Mouse (Mus musculus): ENCODE results near the gene Exoc3l.

DNA sequence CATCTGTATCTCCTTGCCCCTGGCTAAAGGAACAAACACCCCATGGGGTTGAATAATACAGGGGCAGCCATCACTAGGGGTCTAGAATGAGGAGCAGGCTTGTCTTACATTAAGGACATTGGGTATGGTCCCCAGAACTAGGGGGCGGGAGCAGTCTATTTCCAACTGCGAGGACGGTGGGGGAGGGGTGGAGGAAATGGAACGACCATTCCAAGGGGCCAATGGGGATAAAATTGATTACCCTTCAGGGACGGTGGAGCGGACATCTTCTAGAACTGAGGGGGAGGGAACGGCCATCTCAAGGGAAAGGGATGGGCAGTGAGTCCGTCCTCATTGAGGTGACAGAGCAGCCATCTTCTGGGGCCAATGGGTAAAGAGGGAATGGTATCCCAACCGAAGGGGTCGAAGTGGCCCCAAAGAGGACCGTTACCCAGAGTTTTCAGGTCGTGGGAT lies 29.8 kb upstream of the Exoc3l start:
- TF ChIP-seq CTCF (conservative IDR thresholded peaks at IDR 0.05 in 1 of 2, IDR thresholded peaks at IDR 0.05 in 1 of 2; ENCODE audit: low read depth in 2 of 2, low read length in 2 of 2): no peak
- no peak for TF ChIP-seq JUN (IDR thresholded peaks at IDR 0.05; ENCODE audit: insufficient read depth, low read depth, low read length)
- no peak for TF ChIP-seq CHD1 (IDR thresholded peaks at IDR 0.05; ENCODE audit: low read depth, low read length)
- TF ChIP-seq NELFE (IDR thresholded peaks at IDR 0.05; ENCODE audit: low read depth, low read length): no peak
- no peak for TF ChIP-seq POLR2A (IDR thresholded peaks at IDR 0.05; ENCODE audit: low read depth, low read length)
- TF ChIP-seq ELF1 (IDR thresholded peaks at IDR 0.05; ENCODE audit: low read depth, low read length): no peak
- TF ChIP-seq MYC (IDR thresholded peaks at IDR 0.05; ENCODE audit: low read depth, low read length): no peak
- no peak for TF ChIP-seq SIN3A (IDR thresholded peaks at IDR 0.05; ENCODE audit: low read length)

All from CH12.LX (cell line).